Mouse (Mus musculus) layer of hippocampus, adult 18-20 months (tissue): ENCODE data around the gene H2-M10.2. TPM values are rescaled to one million over a fixed set of nuclear protein-coding genes. Genes with fewer than 3 reads are reported as not detected.
"Not testable (repeated sequence)": the region's sequence is repeated elsewhere in the genome, so short reads cannot be mapped to it uniquely, and the experiment has no call there.

Experiments
- DNase-seq, 2 experiments: peaks; one replicate each; pipeline ENCODE4 v3.0.0; 2022; ENCODE audit warnings: low spot score in 2 of 2
- total RNA-seq, 2 experiments: library from RNA; stranded (reverse); gene quantifications; 2 replicates each; pipeline ENCODE4 v1.2.3; 2021

The H2-M10.2 gene
- total RNA-seq, 2 experiments from 2014 or later: not detected

DNA sequence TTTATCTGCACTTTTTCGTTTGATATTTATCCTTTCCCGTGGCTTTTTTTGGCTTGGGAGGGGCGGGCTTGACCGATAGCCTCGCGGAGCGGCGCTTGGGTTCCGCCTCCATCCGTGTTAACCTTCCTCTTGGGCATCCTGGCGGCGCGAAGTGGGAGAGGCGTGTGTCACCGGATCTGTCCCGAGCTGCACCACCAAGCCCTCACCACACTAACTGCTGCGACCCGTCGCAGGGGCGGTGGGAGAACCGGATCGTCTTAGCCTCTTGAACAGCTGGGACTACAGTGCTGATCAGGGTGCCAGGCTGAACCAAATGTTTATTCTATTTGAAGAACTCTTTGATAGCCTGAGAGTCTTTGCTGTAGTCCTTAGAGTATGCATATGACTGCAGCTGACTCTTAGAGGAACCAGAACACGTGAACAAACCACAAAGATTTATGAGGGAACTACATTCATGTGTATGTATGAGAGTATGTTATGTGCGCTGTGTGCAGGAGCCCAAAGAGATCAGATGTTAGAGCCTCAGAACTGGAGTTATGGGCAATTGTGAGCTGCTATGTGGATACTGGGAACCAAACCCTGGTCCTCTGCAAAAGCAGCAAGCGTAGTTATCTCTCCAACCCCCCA, 33.9 kb downstream of the H2-M10.2 start:
- DNase-seq: no peak

DNA sequence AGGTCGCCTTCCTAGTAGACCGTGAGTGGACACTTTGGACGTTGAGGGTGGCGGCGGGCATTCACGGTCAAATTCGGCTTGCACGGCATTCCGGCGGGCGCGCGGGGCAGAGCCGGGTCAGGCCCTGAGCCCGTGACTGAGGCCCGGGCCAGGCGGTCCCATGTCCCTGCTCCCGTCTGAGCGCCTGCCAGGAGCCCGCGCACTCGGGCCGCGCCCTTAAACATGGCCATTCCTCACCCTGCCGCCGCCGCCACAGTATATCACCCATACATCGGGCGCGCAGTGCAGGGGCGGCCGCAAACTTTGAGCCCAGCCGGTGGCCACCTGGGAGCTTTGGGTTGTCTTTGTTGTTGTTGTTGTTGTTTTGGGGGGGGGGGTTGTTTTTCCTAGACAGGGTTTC, 37.4 kb downstream of the H2-M10.2 start:
- no peak for DNase-seq

DNA sequence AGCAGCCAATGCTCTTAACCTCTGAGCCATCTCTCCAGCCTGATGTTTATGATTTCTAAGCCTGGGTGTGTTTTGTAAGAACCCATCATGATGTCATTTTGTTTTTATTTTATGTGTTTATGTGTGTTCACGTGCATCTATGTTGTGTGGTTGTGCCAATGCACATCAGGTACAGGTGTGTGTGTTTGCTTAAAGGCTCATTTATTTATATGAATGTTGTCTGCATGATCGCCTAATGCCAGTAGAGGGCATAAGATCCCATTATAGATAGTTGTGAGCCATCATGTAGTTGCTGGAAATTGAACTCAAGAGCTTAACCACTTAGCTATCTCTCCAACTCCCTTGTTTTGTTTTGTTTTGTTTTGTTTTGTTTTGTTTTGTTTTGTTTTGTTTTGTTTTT, 40.5 kb downstream of the H2-M10.2 start:
- DNase-seq: no peak

DNA sequence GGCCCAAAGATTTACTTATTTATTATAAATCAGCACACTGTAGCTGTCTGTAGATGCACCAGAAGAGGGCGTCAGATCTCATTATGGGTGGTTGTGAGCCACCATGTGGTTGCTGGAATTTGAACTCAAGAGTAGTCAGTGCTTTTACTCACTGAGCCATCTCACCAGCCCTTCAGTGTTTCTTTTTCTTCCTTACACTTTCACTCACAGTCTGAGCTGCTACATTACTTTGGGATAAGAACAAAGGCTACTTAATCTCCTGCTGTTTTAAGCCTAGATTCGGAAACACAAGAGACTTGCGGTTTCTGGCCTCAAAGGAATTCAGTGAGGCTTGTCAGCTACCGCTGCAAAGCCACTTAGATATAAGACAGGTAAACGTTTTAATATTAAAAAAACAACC, 42.3 kb downstream of the H2-M10.2 start:
- DNase-seq: no peak

DNA sequence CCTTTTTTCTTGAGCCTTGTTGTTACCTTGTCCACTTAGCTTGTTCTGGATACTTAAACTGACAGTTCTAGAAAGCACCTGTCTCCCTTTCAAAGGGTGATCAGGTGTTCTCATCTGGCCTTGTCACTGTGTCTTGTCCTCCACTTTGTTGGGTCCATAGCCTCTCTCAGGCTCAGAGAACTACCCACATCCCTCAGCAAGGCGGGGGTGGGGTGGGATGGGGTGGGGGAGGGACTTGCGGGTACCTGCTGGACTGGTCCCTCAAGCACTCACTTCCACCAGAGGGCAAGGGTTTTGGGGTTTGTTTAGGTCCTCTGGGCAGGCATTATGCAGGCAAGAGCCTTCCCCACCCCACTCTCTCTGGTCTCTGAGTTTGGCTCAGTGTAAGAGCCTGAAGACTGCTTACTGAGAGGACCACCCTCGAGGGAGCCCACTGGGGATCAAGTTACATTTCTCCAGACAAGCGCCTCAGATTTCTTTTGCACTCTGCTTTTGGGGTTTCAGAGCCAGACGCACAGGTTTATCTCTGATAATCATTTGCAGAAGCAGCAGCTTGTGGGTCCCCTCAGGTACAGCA, 45.6 kb downstream of the H2-M10.2 start:
- DNase-seq: no peak

DNA sequence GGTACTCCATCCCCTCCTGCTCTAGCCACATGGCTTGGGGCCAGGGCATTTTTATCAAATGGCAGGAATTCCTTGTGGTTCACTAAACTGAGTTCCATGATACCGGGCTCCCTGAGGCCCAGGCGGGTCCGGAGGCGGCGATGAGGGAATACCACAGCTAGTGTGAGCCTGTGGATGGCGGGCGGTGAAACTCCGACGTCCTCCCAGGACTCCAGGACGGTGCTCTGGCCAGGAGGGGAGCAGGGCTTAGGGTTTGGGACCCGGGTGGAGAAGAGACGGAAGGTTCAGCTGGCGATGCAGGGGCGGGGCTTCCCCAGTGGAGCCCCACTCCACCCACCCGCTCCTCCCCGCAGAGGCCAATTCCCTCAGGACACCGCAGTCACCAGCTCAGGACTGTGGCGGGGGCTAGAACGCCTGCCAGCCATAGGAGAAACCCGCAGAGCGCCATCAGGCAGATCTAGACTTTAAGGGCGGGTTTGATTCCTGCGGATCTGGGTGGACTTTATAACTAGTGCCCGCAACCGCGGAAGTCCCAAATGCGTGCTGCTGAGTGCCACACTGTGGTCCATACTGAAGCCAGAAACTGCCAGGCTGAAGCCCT, 48.9 kb downstream of the H2-M10.2 start:
- no peak for DNase-seq

DNA sequence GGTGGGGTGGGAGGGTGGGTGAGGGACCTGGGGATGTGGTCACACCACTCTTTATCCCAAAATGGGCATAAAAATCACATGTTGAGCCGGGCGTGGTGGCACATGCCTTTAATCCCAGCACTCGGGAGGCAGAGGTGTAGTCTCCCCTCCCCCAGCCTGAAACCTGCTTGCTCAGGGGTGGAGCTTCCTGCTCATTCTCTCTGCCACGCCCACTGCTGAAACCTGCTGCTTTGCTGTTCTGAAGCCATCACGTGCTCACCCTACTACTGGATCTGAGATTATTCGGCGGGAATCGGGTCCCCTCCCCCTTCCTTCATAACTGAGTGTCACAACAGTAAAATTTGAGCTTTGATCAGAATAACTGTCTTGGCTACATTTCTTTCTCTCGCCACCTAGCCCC, 51.0 kb downstream of the H2-M10.2 start:
- DNase-seq: not testable (repeated sequence)

Other genes with a start within 250 kb of the H2-M10.2 start
- gene H2-T22, start 243.7 kb downstream of the H2-M10.2 start, total RNA-seq: 10 to 100 TPM; 13.9 to 15.2 TPM
- not detected for gene Gm6034, start 243.5 kb downstream of the H2-M10.2 start, total RNA-seq
- gene Gm11127, start 228.1 kb downstream of the H2-M10.2 start, total RNA-seq: 1 to 10 TPM in 1 of 2 experiments, under 1 TPM in 1; 0.89 to 1.6 TPM
- gene Gm19684, start 164.8 kb downstream of the H2-M10.2 start, total RNA-seq: not detected
- gene Gm7030, start 157.1 kb downstream of the H2-M10.2 start, total RNA-seq: not detected
- gene Gm8909, start 118.0 kb downstream of the H2-M10.2 start, total RNA-seq: not detected
- gene H2-T3, start 96.2 kb downstream of the H2-M10.2 start, total RNA-seq: not detected
- gene Rpp21, start 28.4 kb downstream of the H2-M10.2 start, total RNA-seq: 10 to 100 TPM; 43.8 to 45.2 TPM
- 10 to 100 TPM; 22.0 to 23.3 TPM for gene Trim39, start 14.2 kb downstream of the H2-M10.2 start, total RNA-seq
- gene H2-M10.1, start 39.7 kb upstream of the H2-M10.2 start, total RNA-seq: not detected
- not detected for gene H2-M10.3, start 81.9 kb upstream of the H2-M10.2 start, total RNA-seq
- not detected for gene H2-M10.4, start 175.8 kb upstream of the H2-M10.2 start, total RNA-seq